Mouse (Mus musculus): ENCODE results near the gene 4933407L21Rik. TPM values are rescaled to one million over a fixed set of nuclear protein-coding genes. Genes with fewer than 3 reads are reported as not detected.

4933407L21Rik gene
- total RNA-seq, 4 experiments from 2014 or later = not detected

- DNase-seq (ENCODE audit: low spot score) = no peak
These were observed 11.3 kb upstream of the 4933407L21Rik start for GRCm38 (mm10) chr1:85916830-85917450.

- DNase-seq (ENCODE audit: low spot score) = no peak
These were observed 8.7 kb upstream of the 4933407L21Rik start for GRCm38 (mm10) chr1:85919621-85920020.

- no peak for DNase-seq (ENCODE audit: low spot score)
These were observed 6.6 kb upstream of the 4933407L21Rik start for GRCm38 (mm10) chr1:85921725-85922124.

- DNase-seq (ENCODE audit: low spot score) = no peak
These were observed 6.0 kb upstream of the 4933407L21Rik start for GRCm38 (mm10) chr1:85922127-85922864.

GRCm38 (mm10) chr1:85922865-85923211, 5.4 kb upstream of the 4933407L21Rik start:
- no peak for DNase-seq (ENCODE audit: low spot score)

- DNase-seq (ENCODE audit: low spot score) = no peak
These were observed 3.1 kb upstream of the 4933407L21Rik start for GRCm38 (mm10) chr1:85925183-85925582.

GRCm38 (mm10) chr1:85928688-85929065, 394 bp downstream of the 4933407L21Rik start:
- no peak for DNase-seq (ENCODE audit: low spot score)

GRCm38 (mm10) chr1:85929406-85929805, 1.1 kb downstream of the 4933407L21Rik start:
- no peak for DNase-seq (ENCODE audit: low spot score)

GRCm38 (mm10) chr1:85931170-85931569, 2.9 kb downstream of the 4933407L21Rik start:
- no peak for DNase-seq (ENCODE audit: low spot score)

GRCm38 (mm10) chr1:85933226-85933625, 4.9 kb downstream of the 4933407L21Rik start:
- no peak for DNase-seq (ENCODE audit: low spot score)

GRCm38 (mm10) chr1:85933631-85934465, 5.6 kb downstream of the 4933407L21Rik start:
- no peak for DNase-seq (ENCODE audit: low spot score)

GRCm38 (mm10) chr1:85934560-85934959, 6.3 kb downstream of the 4933407L21Rik start:
- no peak for DNase-seq (ENCODE audit: low spot score)

- DNase-seq (ENCODE audit: low spot score) = peak; percentile 50
These were observed 7.0 kb downstream of the 4933407L21Rik start for GRCm38 (mm10) chr1:85935148-85935852.

GRCm38 (mm10) chr1:85936265-85936664, 8.0 kb downstream of the 4933407L21Rik start:
- DNase-seq (ENCODE audit: low spot score) = no peak

- DNase-seq (ENCODE audit: low spot score) = no peak
These were observed 9.0 kb downstream of the 4933407L21Rik start for GRCm38 (mm10) chr1:85937323-85937722.

GRCm38 (mm10) chr1:85942318-85942717, 14.0 kb downstream of the 4933407L21Rik start:
- no peak for DNase-seq (ENCODE audit: low spot score)

- no peak for DNase-seq (ENCODE audit: low spot score)
These were observed 20.9 kb downstream of the 4933407L21Rik start for GRCm38 (mm10) chr1:85949085-85949684.

- DNase-seq (ENCODE audit: low spot score) = no peak
These were observed 26.9 kb downstream of the 4933407L21Rik start for GRCm38 (mm10) chr1:85955150-85955549.

- no peak for DNase-seq (ENCODE audit: low spot score)
These were observed 29.0 kb downstream of the 4933407L21Rik start for GRCm38 (mm10) chr1:85957290-85957689.

- DNase-seq (ENCODE audit: low spot score) = no peak
These were observed 29.8 kb downstream of the 4933407L21Rik start for GRCm38 (mm10) chr1:85957942-85958619.
